Mouse (Mus musculus): ENCODE measurements at regions not wholly inside any gene's neighbourhood (a gene's known extent, or its start where the extent isn't known, plus 50 kb on each side); places are given as distances from the start of the nearest gene placed in this dataset.
A peak's percentile ranks its signal among the peaks of the same experiment; 100 is the strongest.

DNA sequence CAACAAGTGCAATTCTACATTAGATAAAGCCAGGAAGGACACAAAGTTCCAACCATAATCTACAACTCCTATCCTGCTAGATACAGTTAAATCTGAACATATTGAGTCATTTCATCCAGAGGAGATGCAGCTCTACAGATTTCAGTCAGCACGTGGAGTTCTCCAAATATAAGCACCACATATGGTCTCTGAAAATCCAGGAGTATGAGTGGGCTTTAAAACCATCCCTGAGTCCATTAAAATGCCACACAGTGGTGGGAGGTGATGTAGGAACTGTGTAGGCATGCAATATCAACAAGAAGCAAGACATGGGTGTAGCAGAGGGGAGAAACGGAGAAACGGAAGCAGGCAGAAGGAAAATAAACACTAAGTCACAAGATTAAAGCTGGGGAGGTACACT is 232.8 kb upstream of the Zkscan2 start:
- TF ChIP-seq EP300 (IDR thresholded peaks at IDR 0.05) = no peak
- TF ChIP-seq CTCF (IDR thresholded peaks at IDR 0.05) = no peak
- Histone ChIP-seq H3K9ac (replicated peaks; ENCODE audit: low read depth) (no peak overlapping the region), H3K4me2 (replicated peaks; ENCODE audit: low read depth, low read length) (no peak overlapping the region), H3K4me3 (ENCODE audit: low read depth, low read length) (no peak overlapping the region), H3K27me3 (replicated peaks; ENCODE audit: insufficient read depth, low read length) (no peaks in the 10 kb centered on the region), H3K9me3 (ENCODE audit: low read length) (no peaks in the 10 kb centered on the region), H3K4me1 (ENCODE audit: insufficient read depth, low read depth, low read length) (no peaks in the 10 kb centered on the region), H3K36me3 (ENCODE audit: insufficient read depth, low read length) (no peaks in the 10 kb centered on the region), H3K27ac (ENCODE audit: low read length) (no peak overlapping the region)
- ATAC-seq (no peak), DNase-seq (ENCODE audit: low spot score) (no peak)
- 65% methylated on average over 3 of the region's 3 CpGs for WGBS

DNA sequence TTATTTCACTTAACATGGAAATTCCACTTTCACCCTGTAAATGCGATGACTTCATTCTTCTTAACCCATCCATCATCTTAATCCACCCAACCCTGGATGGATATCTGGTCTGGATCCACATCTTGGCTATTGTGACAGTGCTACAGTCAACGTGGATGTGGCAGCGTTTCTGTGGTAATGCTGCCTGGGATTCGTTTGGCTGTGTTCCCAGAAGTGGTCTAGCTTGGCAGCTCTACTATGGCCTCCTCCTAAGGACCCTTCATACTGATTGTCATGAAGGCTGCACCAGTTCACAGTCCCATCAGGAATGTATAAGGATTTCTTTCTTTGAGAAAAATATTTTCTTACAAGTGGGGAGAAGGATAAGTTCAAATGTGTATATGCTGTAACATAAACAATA is 234.7 kb upstream of the Hs3st4 start:
- Histone ChIP-seq H3K9me3 (ENCODE audit: low read length) (no peaks in the 10 kb centered on the region), H3K4me3 (ENCODE audit: low read depth, low read length) (no peak overlapping the region), H3K27me3 (replicated peaks; ENCODE audit: insufficient read depth, low read length) (no peaks in the 10 kb centered on the region), H3K4me2 (replicated peaks; ENCODE audit: low read depth, low read length) (no peak overlapping the region), H3K4me1 (ENCODE audit: insufficient read depth, low read depth, low read length) (no peaks in the 10 kb centered on the region), H3K36me3 (ENCODE audit: insufficient read depth, low read length) (no peaks in the 10 kb centered on the region), H3K27ac (ENCODE audit: low read length) (no peak overlapping the region), H3K9ac (replicated peaks; ENCODE audit: low read depth) (no peak overlapping the region)
- DNase-seq (ENCODE audit: low spot score) (no peak), ATAC-seq (no peak)
- WGBS = 46% methylated on average over 4 of the region's 4 CpGs
- TF ChIP-seq CTCF (IDR thresholded peaks at IDR 0.05) = no peak
- no peak for TF ChIP-seq EP300 (IDR thresholded peaks at IDR 0.05)

DNA sequence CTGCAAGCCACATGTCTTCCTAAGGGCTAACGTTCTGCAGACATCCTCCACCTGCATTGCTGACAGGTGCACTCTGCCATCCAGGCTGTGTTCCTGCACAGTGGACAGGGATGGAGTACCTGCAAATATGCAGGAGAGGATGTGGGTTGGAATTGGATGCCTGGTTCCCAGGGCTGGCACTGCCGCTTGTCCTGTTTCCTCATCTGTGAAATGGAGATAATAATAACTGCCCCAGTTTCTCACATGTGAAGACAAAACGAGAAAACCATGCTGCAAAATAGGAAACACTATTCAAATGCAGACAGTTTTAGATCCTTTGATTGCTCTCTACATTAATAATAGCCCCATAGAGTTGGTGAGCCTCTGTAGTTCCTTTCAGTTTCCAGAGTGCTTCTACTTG is 229.4 kb upstream of the Hs3st4 start:
- WGBS = 69% methylated on average over 3 of the region's 3 CpGs
- Histone ChIP-seq H3K27me3 (replicated peaks; ENCODE audit: insufficient read depth, low read length) (no peaks in the 10 kb centered on the region), H3K36me3 (ENCODE audit: insufficient read depth, low read length) (no peaks in the 10 kb centered on the region), H3K9me3 (ENCODE audit: low read length) (no peaks in the 10 kb centered on the region), H3K4me2 (replicated peaks; ENCODE audit: low read depth, low read length) (no peak overlapping the region), H3K4me3 (ENCODE audit: low read depth, low read length) (no peak overlapping the region), H3K27ac (ENCODE audit: low read length) (no peak overlapping the region), H3K9ac (replicated peaks; ENCODE audit: low read depth) (no peak overlapping the region), H3K4me1 (ENCODE audit: insufficient read depth, low read depth, low read length) (no peaks in the 10 kb centered on the region)
- DNase-seq (ENCODE audit: low spot score) (no peak), ATAC-seq (no peak)
- TF ChIP-seq EP300 (IDR thresholded peaks at IDR 0.05) (no peak), CTCF (IDR thresholded peaks at IDR 0.05) (no peak)

DNA sequence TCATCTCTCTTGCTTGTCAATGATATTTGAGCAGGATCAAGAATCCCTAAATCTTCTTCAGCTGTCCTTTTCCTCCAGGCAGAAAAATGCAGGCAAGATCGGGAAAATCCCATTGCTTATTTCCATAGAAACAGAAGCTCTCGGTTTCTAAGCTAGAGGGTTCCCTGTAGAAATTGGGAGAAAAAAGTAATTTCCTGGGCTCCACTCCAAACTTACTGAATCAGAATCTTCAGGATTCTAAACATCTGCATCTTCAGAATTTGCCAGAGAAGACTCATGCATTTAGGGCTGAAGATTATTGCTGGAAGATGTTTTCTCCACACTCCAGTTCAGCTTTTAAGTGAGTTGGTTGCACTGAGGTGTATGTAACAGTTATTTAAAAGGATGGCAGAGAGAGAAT is 187.6 kb upstream of the Hs3st4 start:
- no peaks in the 10 kb centered on the region for H3K27me3 ChIP-seq (replicated peaks; ENCODE audit: insufficient read depth, low read length)
- H3K4me1 ChIP-seq (ENCODE audit: insufficient read depth, low read depth, low read length) = no peaks in the 10 kb centered on the region
- H3K4me2 ChIP-seq (replicated peaks; ENCODE audit: low read depth, low read length) = no peak overlapping the region
- WGBS = 82% methylated on average over 2 of the region's 2 CpGs
- H3K27ac ChIP-seq (ENCODE audit: low read length) = no peak overlapping the region
- no peak overlapping the region for H3K9ac ChIP-seq (replicated peaks; ENCODE audit: low read depth)
- no peaks in the 10 kb centered on the region for H3K9me3 ChIP-seq (ENCODE audit: low read length)
- ATAC-seq (no peak), DNase-seq (ENCODE audit: low spot score) (no peak)
- TF ChIP-seq CTCF (IDR thresholded peaks at IDR 0.05) = no peak
- no peak for TF ChIP-seq EP300 (IDR thresholded peaks at IDR 0.05)
- no peak overlapping the region for H3K4me3 ChIP-seq (ENCODE audit: low read depth, low read length)
- H3K36me3 ChIP-seq (ENCODE audit: insufficient read depth, low read length) = no peaks in the 10 kb centered on the region

DNA sequence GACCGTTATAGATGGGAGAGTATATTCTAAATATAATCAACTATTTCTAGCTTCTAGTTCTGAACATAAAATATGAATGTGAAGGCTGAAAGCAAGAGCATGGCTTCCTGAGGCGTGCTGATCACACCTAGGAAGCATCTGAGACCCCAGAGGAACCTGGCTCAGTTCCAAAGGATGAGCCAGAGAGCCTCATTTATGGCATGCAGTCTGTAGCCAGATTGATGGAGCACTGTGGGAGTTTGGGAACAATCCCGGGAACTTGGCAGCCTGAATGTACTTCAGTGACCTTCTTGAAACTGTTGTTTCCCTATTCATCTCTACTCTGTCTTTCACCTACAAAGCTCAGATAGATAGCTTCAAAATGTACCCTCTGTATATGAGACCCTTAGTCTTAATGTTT is 186.6 kb upstream of the Hs3st4 start:
- Histone ChIP-seq H3K4me1 (ENCODE audit: insufficient read depth, low read depth, low read length) (no peaks in the 10 kb centered on the region), H3K9me3 (ENCODE audit: low read length) (no peaks in the 10 kb centered on the region), H3K27me3 (replicated peaks; ENCODE audit: insufficient read depth, low read length) (no peaks in the 10 kb centered on the region), H3K4me2 (replicated peaks; ENCODE audit: low read depth, low read length) (no peak overlapping the region), H3K36me3 (ENCODE audit: insufficient read depth, low read length) (no peaks in the 10 kb centered on the region), H3K27ac (ENCODE audit: low read length) (no peak overlapping the region), H3K4me3 (ENCODE audit: low read depth, low read length) (no peak overlapping the region), H3K9ac (replicated peaks; ENCODE audit: low read depth) (no peak overlapping the region)
- 56% methylated on average over 3 of the region's 3 CpGs for WGBS
- no peak for TF ChIP-seq CTCF (IDR thresholded peaks at IDR 0.05)
- TF ChIP-seq EP300 (IDR thresholded peaks at IDR 0.05) = no peak
- DNase-seq (ENCODE audit: low spot score) (no peak), ATAC-seq (no peak)

DNA sequence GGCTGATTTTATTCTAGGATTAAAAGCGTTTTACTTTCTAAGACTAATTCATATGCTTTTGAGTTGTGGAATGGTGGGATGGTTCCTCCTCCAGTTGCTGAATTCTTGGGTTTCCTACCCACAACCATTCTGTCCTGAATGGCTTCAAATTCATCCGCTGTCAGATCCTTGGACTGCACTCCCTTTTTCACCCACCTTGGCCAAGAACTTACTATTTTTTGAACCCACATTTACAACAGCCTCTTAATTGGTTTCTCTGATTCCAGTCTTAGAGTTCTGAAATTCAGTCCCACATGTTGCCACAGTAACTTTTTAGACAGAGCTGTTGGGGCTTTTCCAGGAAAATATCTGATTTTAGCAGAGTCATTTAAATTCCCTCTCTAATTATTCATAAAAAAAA is 177.0 kb upstream of the Hs3st4 start:
- Histone ChIP-seq H3K36me3 (ENCODE audit: insufficient read depth, low read length) (no peaks in the 10 kb centered on the region), H3K4me1 (ENCODE audit: insufficient read depth, low read depth, low read length) (no peaks in the 10 kb centered on the region), H3K9ac (replicated peaks; ENCODE audit: low read depth) (no peak overlapping the region), H3K27ac (ENCODE audit: low read length) (no peak overlapping the region), H3K27me3 (replicated peaks; ENCODE audit: insufficient read depth, low read length) (no peaks in the 10 kb centered on the region), H3K9me3 (ENCODE audit: low read length) (no peaks in the 10 kb centered on the region), H3K4me3 (ENCODE audit: low read depth, low read length) (no peak overlapping the region), H3K4me2 (replicated peaks; ENCODE audit: low read depth, low read length) (no peak overlapping the region)
- TF ChIP-seq CTCF (IDR thresholded peaks at IDR 0.05) (no peak), EP300 (IDR thresholded peaks at IDR 0.05) (no peak)
- no peak for ATAC-seq
- WGBS = 90% methylated on average over 2 of the region's 2 CpGs
- DNase-seq (ENCODE audit: low spot score) = no peak

DNA sequence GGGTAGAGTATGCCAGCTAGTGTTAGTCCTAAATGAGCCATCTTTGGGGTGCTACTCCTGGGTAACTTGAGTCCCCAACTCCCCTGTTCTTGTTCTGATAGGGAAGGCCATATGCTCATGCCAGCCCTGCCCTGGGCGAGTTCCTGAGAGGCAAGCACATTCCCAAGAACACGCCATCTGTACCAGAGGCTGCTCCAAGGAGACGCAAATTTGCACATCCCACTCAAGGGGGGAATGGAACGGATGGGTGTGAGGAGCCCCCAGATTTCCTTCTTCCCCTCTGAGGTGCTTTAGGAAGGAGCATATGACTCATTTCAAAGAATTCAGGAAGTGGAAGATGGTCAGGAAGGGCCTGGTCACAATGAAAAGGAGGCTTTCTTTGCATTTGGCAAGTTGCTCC is 158.7 kb upstream of the Hs3st4 start:
- TF ChIP-seq CTCF (IDR thresholded peaks at IDR 0.05) (no peak), EP300 (IDR thresholded peaks at IDR 0.05) (peak; percentile 43; the same call in 1 of the 2 replicates)
- Histone ChIP-seq H3K27ac (ENCODE audit: low read length) (no peak overlapping the region), H3K27me3 (replicated peaks; ENCODE audit: insufficient read depth, low read length) (no peaks in the 10 kb centered on the region), H3K36me3 (ENCODE audit: insufficient read depth, low read length) (no peaks in the 10 kb centered on the region), H3K9me3 (ENCODE audit: low read length) (no peaks in the 10 kb centered on the region), H3K4me1 (ENCODE audit: insufficient read depth, low read depth, low read length) (no peaks in the 10 kb centered on the region), H3K4me2 (replicated peaks; ENCODE audit: low read depth, low read length) (no peak overlapping the region), H3K9ac (replicated peaks; ENCODE audit: low read depth) (no peak overlapping the region), H3K4me3 (ENCODE audit: low read depth, low read length) (no peak overlapping the region)
- DNase-seq (ENCODE audit: low spot score) (no peak), ATAC-seq (peak; percentile 33; the same call in 1 of the 2 replicates)
- WGBS = 54% methylated on average over 4 of the region's 4 CpGs

Data from lung, postnatal 0 days (tissue).